Mouse (Mus musculus): ENCODE measurements around the gene A630095N17Rik.
"Not testable (repeated sequence)": the region's sequence is repeated elsewhere in the genome, so short reads cannot be mapped to it uniquely, and the experiment has no call there.

Gene A630095N17Rik

DNA sequence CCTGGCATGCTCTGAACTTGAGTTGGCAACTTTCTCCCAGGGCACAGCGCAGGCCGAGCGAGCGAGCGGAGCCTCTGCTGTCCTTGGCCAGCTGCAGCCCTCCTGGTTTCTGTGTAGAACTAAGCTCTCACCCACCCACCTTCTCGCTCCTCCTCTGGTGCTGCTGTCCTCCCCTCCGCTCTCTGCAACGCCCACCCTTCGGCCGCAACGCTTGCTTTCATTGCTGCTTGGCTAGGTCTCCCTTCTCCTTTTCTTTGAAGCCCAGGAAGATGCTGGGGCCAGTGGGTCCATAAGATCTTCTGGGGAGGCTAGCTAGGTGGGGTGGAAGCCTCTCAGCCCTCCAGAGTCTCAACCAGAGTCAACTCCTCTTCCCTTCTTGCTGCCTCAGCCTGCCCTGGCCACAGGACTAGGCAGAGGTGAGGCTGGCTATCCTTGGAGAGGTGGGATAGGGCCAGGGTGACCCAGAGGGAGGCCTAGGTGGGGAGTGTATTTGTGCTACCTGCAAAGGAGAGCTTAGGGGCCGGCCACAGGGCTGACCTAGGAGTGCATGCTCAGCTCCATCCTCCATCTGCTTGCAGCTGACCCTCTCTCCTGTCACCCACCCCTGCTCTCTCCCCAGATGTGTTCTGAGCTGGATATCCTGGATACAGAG lies 12.4 kb upstream of the A630095N17Rik start:
- DNase-seq (ENCODE audit: low read depth in 1 of 2, low spot score in 2 of 2) = no peak

DNA sequence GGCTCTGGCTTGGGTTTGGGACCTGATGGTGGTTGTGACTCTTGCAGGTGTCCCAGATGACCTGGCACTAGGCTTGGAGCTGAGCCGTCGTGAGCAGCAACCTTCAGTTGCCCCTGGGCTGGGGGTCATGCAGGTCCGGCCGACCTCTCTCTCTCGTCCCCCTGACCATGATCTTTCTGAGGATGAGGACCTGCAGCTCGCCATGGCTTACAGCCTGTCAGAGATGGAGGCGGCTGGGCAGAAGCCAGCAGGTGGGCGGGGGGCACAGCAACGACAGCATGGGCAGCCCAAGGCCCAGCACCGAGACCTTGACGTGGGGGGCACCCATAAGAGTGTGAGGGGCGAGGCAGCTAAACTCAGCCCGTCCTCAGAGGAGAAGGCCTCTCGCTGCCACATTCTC lies 11.5 kb upstream of the A630095N17Rik start:
- no peak for DNase-seq (ENCODE audit: low read depth in 1 of 2, low spot score in 2 of 2)

DNA sequence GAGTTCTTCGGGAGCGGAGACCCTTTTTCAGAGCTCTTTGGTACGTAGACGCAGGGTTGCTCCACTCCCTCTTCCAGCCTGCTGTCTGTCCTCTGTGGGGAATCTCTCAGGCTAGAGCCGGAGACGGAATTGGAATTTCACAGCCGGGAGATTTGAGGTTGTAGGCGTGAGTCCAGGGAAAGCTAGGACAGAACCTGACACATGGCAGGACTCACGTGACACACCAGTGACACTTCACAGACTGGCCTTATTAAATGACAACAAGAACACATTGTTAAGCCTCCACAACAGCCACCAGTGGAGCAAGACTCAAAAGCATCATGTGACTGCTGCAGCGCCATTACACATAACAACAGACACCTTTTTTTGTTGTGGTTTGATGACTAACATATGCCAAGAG lies 7.7 kb upstream of the A630095N17Rik start:
- DNase-seq (ENCODE audit: low read depth in 1 of 2, low spot score in 2 of 2) = no peak

DNA sequence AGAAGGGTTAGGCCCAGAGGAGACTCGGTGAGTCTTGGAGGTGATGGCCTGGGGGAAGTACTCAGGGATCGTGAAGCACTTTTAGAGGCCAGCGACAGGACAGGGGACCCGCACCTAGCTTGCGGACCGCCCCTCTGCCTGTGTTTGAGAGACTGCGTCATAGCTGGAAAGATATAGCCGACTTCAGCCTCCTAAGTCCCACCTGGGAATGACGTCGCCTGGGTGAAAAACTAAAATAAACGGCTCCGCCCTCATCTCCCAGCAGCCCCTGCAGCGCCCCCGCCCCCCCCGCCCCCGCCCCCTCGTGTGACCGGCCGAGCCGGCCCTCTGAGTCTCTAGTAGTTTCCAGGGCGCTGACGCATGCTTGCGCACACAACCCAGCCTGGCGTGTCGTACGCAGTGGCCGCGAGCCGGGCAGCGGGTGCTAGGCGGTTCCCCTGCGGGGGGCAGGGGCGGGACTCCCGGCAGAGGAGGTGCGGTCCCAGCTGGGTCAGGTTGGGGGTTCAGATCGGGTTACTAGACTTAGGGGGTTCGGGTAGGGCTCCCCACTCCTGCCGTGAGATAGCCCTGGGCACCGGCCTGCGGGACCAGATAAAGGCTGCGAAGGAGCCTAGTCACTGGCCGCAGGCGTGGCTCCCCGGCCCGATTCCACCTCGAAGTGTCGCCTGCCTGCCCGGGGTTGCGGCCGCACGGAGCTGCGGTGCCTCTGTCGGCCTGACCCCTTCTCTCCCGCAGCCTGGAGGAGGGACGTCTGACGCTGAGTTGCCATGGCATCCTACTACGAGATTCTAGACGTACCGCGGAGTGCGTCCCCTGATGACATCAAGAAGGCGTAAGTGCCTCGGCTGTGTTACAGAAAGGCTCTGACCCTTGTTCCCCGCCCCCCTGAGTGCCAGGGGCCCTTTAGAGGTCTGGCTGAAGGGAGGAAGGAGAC lies 4.5 kb upstream of the A630095N17Rik start, which contains the start of gene Dnajb2:
Gene Dnajb2 (plus strand): TSS at position 290 of the 934 bp plus-strand sequence.
- DNase-seq (ENCODE audit: low read depth in 1 of 2, low spot score in 2 of 2) = peak in 1 of 2 experiments; percentile 58

DNA sequence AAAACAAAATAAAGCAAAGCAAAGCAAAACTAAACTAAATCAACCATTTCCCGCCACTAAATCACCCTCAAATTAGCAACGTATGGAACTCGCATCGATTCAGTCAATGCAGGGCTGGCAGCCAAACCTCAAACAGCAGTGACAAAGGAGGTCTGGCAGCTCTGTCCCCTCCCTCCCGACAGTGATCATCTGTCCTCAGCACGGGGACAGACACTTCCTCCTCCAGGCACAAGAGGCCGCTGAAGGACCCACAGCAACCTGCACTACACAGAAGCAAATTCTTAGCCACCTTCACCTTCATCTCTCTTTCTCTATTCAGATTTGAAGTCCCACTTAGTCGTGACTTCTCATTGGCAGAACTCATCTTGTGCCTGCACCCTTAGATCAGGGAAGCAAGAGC lies 2.7 kb upstream of the A630095N17Rik start:
- DNase-seq (ENCODE audit: low read depth in 1 of 2, low spot score in 2 of 2) = peak in 1 of 2 experiments; percentile 25

DNA sequence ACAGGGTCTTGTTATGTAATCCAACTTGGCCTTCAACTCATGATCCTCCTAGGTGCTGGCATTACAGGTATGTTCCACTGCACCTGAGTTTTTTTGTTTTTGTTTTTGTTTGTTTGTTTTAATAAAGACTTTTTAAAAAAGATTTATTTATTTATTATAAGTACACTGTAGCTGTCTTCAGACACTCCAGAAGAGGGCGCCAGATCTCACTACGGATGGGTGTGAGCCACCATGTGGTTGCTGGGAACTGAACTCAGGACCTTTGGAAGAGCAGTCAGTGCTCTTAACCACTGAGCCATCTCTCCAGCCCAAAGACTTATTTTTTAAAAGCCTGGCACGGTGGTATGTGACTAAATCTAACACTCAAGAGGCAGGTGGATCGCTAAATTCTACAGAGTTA lies 587 bp upstream of the A630095N17Rik start:
- not testable (repeated sequence) for DNase-seq (ENCODE audit: low read depth in 1 of 2, low spot score in 2 of 2)

DNA sequence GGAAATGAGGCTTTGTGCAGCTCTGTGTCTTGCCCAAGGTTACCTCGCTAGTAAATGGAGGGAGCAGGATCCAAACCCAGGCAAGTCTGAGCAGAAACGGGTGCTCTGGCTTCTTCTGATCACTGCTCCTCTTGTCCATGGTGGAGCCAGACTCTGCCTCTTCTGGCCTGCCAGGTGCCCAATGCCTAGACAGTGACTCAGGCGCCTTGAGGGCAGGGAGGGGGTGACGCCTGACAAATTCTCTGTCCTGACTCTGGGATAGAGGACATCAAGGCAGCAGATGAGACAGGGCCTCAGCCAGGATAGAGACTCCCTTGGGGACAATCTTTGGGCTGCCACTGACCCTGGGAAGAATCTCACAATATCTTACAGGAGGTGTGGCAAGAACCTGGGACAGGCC lies 678 bp downstream of the A630095N17Rik start:
- DNase-seq (ENCODE audit: low read depth in 1 of 2, low spot score in 2 of 2) = no peak

DNA sequence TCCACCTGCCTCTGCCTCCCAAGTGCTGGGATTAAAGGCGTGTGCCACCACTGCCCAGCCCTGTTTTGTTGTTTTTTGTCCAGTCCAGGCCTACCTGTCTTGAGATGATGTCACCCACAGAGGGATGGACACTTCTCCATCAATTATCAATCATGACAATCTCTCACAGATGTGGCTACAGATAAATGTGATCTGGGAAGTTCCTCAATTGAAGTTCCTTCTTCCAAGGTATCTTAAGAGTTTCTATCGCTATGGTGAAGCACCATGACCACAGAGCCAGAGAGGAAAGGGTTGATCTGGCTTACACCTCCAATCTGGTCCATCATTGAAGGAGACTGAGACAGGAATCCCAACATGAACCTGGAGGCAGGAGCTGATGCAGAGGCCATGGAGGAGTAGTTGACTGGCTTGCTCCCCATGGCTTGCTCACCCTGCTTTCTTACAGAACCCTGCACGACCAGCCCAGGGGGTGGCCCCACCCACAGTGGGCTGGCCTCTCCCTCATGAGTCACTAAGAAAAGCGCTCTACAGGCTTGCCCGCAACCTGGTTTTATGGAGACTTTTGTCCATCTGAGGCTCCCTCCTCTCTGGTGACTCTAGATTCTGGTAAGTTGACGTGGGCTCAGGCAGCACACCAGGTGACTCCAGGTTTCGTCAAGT lies 1.4 kb downstream of the A630095N17Rik start:
- peak in 1 of 2 experiments; percentile 51 for DNase-seq (ENCODE audit: low read depth in 1 of 2, low spot score in 2 of 2)

DNA sequence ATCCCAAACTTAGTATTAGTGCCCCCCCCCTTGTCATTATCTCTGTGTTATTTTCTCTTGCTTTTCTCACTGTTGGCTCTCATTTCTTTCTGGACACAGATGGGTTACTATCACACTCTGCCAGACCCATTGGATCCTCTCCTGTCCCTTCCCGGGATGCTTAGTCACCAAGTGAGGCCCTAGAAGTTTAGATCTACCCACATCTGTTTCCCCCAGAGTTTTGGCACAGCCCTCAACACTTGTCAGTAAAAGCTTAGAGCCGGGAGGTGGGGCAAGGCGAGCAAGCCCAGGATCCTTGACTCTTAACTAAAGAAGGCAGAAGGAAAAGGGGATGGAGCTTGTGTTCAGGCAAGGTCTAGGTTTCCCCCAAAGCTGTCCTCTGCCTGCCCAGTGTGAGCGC lies 2.7 kb downstream of the A630095N17Rik start:
- no peak for DNase-seq (ENCODE audit: low read depth in 1 of 2, low spot score in 2 of 2)

DNA sequence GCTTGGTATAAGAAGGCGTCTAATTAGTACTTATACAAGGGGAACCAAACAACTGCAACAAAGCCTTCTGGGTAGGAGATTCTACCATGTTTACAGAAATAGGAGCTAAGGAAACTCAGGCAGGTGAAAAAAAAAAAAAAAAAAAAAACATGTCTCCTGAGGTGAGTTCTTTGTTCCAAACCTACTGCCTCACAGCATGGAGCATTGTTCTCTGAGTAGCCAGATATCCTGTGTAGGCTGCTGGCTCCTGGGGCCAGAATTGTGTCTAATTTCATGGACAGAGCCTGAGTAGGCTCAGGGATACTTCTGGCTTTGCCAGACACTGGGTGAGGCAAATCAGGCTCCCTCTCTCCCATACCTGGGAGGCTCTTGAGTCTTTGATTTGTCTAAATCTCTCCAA lies 4.2 kb downstream of the A630095N17Rik start:
- no peak for DNase-seq (ENCODE audit: low read depth in 1 of 2, low spot score in 2 of 2)

DNA sequence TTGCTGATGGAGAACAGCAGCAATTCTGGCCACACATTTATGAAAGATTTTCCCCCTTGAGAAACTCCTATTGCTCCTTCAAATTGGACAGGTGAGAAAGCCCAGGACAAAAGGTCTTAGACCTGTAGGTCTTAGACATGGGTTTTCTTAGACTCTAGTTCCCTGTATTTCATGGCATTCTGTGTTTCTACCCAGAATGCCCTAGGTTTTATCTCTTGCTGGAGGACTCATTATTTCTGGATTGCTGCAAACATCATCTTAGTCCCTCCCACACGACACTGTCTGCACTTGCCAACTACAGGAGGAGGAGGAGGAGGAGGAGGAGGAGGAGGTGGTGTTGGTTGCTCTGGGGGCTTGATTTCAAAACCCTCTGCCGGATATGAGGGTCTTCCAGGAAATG lies 5.8 kb downstream of the A630095N17Rik start:
- DNase-seq (ENCODE audit: low read depth in 1 of 2, low spot score in 2 of 2) = no peak

DNA sequence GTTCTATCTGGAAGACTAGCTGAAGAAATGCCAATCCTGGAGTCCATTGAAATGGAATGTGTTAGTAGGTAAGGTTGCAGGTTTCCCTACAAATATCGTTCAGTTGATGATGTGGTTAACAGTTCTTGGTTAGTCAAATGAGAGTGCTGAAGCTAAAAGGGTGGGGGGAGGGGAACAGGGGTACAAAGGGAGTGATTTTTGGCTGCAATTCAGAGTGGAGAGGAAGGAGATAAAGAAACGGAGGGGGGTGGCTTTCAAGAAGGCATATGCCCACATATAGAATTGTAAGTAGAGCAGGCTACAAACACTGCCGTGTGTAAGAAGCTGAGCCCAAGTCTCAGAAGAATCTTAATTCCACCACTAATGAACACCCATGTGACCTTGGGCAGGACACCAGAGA lies 6.4 kb downstream of the A630095N17Rik start:
- DNase-seq (ENCODE audit: low read depth in 1 of 2, low spot score in 2 of 2) = no peak

DNA sequence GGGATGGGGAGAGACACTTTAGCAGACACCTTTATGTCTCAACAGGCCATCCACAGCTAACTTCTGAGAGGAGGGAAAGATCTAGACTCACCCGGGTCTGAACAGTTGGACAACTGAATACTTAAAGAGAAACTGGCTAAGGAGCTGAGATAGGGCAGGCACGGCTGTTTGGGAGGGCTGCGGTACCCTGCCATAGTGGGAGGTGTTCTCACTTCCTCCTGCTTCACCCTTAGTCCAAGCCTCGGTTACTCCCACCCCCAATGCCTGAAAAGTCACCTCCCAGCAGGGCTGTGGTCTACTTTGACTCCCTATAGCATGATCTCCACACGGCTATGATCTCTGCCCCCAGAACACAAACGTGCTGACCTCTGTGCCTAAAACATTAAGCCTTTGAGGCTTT lies 8.4 kb downstream of the A630095N17Rik start:
- no peak for DNase-seq (ENCODE audit: low read depth in 1 of 2, low spot score in 2 of 2)

DNA sequence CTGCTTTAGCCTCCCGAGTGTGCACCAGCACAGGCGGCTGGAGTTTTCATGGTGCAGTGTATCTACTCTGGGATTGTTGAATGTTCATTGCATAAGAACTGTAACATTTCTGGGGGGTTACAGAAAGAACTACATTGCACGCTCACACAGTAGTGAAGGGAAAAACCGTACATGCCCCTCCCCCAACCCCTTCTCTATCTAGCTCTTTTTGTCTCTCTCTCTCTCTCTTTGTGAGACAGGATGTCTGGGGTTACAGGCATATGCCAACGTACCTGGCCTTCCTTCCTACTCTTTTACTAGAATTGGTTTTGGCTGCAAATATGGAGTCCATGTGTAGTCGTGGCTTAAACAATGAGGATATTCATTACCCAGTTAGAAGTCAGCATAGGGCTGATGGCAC lies 9.0 kb downstream of the A630095N17Rik start:
- no peak for DNase-seq (ENCODE audit: low read depth in 1 of 2, low spot score in 2 of 2)

DNA sequence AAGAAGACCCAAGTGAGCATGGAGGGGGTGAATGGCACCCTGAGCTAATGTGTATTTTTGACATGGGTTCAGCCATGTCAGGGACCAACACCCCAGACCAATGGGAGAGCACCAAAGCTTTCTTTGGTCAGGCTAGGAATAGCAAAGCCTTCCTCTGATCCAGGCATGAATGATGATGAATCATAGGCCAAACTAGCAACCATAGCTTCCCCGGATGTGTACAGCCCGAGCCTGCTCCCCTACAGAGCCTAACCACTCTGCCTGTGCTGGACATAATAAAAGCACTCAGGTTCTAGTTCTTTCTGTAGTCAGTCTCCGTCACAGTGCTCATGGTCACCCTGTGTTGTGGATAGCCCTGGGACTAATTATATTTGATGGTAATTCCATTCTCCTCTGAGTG lies 10.4 kb downstream of the A630095N17Rik start:
- DNase-seq (ENCODE audit: low read depth in 1 of 2, low spot score in 2 of 2) = no peak

DNA sequence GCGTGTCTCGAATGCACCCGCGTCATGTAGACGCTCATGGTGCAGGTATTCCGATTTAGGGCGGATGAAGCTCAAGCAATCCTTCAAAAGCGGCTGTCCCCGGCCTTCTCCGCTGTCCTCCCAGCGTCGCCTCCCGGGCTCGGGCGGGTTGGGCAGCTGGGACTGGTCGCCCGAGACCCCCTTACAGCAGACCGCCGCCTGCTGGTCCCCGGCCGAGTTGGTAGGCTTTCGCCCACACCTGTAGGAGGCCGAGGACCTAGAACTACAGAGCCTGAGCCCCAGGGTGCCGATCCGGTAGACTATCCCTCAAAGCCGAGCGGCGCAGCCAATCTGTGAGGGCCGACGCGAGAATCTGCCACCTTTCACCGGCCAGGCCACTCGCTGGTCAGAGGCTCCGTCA lies 12.4 kb downstream of the A630095N17Rik start, which contains the start of gene Tuba4a:
Gene Tuba4a (minus strand): TSS at position 335 of the 400 bp plus-strand sequence.
- DNase-seq (ENCODE audit: low read depth in 1 of 2, low spot score in 2 of 2) = no peak

DNA sequence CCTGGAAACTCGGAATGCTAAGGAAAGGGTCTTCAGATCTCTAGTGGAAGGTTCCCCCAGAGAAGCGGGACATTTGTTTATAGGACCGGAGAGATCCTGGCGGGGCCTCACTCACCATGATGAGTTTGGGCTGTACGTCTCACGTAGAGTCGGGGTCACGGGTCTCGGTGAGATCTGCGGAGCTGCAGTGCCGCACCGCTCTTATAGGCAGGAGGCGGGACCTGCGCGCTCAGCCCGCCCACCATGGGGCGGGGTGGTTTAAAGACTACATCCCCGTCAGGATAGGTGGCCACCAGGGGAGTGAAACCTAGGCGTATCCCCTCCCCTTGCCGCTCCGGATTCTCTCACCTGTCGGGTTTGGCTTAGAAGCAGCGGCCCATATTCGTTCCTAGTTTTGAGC lies 12.8 kb downstream of the A630095N17Rik start:
- DNase-seq (ENCODE audit: low read depth in 1 of 2, low spot score in 2 of 2) = peak; percentile 79 to 86

DNA sequence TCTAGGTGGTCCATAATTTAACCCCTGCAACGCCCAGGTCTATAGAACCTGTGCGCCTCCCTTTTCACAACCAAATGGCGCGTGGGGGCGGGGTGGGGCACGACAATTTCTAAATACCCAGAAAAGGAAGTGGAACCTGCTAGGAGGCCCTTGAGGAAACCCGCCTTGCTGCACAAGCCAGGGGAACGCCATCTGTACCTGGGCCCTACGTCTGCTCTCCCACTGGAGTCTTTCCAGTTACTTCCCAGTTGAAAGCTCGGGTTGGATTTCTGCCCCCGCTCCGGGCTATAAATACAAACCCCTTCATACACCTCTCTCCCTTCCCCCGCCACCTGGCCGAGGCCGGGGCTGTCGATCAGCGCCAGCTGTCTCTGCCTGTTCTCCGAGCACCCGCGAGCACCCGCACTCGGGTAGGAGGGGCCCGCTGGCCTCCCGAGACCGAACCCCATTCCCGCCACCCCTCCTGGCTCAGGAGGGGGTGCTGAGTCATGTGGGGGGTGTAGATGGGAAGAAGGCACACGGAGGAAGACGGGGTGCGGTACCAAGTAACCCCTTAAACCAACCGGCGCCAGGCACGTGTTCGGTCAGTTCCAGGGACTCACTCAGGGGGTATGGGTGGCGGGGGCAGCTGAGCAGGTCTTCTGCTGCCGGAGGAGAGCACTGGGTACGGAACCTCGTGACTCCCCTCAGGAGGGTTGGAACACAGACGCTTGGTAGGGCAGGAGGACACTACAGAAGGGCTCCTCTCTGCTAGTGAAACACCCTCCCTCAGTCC lies 13.5 kb downstream of the A630095N17Rik start:
- peak in 1 of 2 experiments; percentile 37 for DNase-seq (ENCODE audit: low read depth in 1 of 2, low spot score in 2 of 2)

DNA sequence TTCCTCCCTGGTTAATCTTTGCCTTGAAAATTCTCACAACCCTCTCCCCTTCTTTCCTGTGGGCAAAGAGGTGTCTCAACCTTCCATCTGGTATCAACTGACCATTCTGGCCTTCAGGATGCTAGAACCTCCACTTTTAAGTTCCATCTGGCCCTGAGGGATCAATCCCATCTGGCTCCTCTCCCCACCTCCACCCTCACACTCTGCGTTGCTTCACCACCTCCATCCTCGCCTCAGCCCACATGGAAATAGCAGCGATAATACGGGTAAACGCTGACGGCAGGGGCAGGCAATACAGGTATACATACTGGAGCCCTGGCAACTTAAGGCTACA lies 14.0 kb downstream of the A630095N17Rik start:
- DNase-seq (ENCODE audit: low read depth in 1 of 2, low spot score in 2 of 2) = no peak

DNA sequence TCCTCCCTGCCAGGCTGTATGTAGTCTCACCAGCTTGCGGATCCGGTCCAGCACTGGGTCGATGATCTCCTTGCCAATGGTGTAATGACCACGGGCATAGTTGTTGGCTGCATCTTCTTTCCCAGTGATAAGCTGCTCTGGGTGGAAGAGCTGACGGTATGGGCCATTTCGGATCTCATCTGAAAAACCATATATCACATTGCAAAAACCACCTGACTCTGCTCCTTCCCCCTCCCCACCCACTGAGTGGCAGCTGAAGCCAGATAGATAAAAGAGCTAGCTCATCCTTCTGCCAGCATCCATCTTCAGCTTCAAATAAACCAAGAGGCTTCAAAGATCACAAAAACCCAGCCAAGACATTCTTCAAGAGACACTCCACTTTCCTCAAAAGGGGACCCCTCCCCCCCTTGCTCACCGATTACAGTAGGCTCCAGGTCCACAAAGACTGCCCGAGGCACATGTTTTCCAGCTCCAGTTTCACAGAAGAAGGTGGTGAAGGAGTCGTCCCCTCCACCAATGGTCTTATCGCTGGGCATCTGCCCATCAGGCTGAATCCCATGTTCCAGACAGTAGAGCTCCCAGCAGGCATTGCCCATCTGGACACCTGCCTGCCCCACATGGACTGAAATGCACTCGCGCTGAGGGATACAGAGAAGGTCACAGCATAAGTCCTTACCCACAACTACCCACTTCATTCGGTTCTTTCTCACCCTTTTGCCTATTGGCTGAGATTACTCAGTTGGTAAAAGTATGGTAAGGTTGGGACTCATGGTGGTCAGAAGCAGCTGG lies 14.9 kb downstream of the A630095N17Rik start:
- DNase-seq (ENCODE audit: low read depth in 1 of 2, low spot score in 2 of 2) = no peak
